Mouse (Mus musculus): Measurements from ENCODE around the gene Zfp423.
"Not testable (repeated sequence)": the region's sequence is repeated elsewhere in the genome, so short reads cannot be mapped to it uniquely, and the experiment has no call there.

Gene Zfp423

GRCm38 (mm10) chr8:87904108-87904507 lies 55.3 kb downstream of the Zfp423 start:
- no peak for DNase-seq (ENCODE audit: low spot score)

- DNase-seq (ENCODE audit: low spot score): no peak
Measured at GRCm38 (mm10) chr8:87895203-87896041, 64.0 kb downstream of the Zfp423 start.

GRCm38 (mm10) chr8:87894287-87894686 lies 65.1 kb downstream of the Zfp423 start:
- peak; percentile 39 for DNase-seq (ENCODE audit: low spot score)

- DNase-seq (ENCODE audit: low spot score): no peak
Measured at GRCm38 (mm10) chr8:87893547-87893946, 65.8 kb downstream of the Zfp423 start.

- no peak for DNase-seq (ENCODE audit: low spot score)
Measured at GRCm38 (mm10) chr8:87892891-87893290, 66.5 kb downstream of the Zfp423 start.

- peak; percentile 28 for DNase-seq (ENCODE audit: low spot score)
Measured at GRCm38 (mm10) chr8:87891884-87892283, 67.5 kb downstream of the Zfp423 start.

GRCm38 (mm10) chr8:87887956-87888355 lies 71.4 kb downstream of the Zfp423 start:
- no peak for DNase-seq (ENCODE audit: low spot score)

GRCm38 (mm10) chr8:87881088-87881487 lies 78.3 kb downstream of the Zfp423 start:
- no peak for DNase-seq (ENCODE audit: low spot score)

- no peak for DNase-seq (ENCODE audit: low spot score)
Measured at GRCm38 (mm10) chr8:87875852-87876251, 83.5 kb downstream of the Zfp423 start.

- peak; percentile 91 for DNase-seq (ENCODE audit: low spot score)
Measured at GRCm38 (mm10) chr8:87875452-87875851, 83.9 kb downstream of the Zfp423 start.

GRCm38 (mm10) chr8:87872987-87873550 lies 86.3 kb downstream of the Zfp423 start:
- no peak for DNase-seq (ENCODE audit: low spot score)

GRCm38 (mm10) chr8:87872356-87872930 lies 87.0 kb downstream of the Zfp423 start:
- peak; percentile 46 for DNase-seq (ENCODE audit: low spot score)

- DNase-seq (ENCODE audit: low spot score): no peak
Measured at GRCm38 (mm10) chr8:87866586-87866985, 92.8 kb downstream of the Zfp423 start.

- DNase-seq (ENCODE audit: low spot score): peak; percentile 27
Measured at GRCm38 (mm10) chr8:87864236-87864635, 95.2 kb downstream of the Zfp423 start.

- no peak for DNase-seq (ENCODE audit: low spot score)
Measured at GRCm38 (mm10) chr8:87863128-87863527, 96.3 kb downstream of the Zfp423 start.

GRCm38 (mm10) chr8:87861718-87862117 lies 97.7 kb downstream of the Zfp423 start:
- peak; percentile 33 for DNase-seq (ENCODE audit: low spot score)

- DNase-seq (ENCODE audit: low spot score): no peak
Measured at GRCm38 (mm10) chr8:87860905-87861304, 98.5 kb downstream of the Zfp423 start.

- no peak for DNase-seq (ENCODE audit: low spot score)
Measured at GRCm38 (mm10) chr8:87851871-87852270, 107.5 kb downstream of the Zfp423 start.

- DNase-seq (ENCODE audit: low spot score): no peak
Measured at GRCm38 (mm10) chr8:87851380-87851779, 108.0 kb downstream of the Zfp423 start.

GRCm38 (mm10) chr8:87848836-87849235 lies 110.6 kb downstream of the Zfp423 start:
- no peak for DNase-seq (ENCODE audit: low spot score)

- DNase-seq (ENCODE audit: low spot score): no peak
Measured at GRCm38 (mm10) chr8:87847796-87848195, 111.6 kb downstream of the Zfp423 start.

- DNase-seq (ENCODE audit: low spot score): not testable (repeated sequence)
Measured at GRCm38 (mm10) chr8:87842096-87842495, 117.3 kb downstream of the Zfp423 start.

GRCm38 (mm10) chr8:87837266-87837665 lies 122.1 kb downstream of the Zfp423 start:
- DNase-seq (ENCODE audit: low spot score): no peak

Measured in embryo, embryonic 10 days (tissue).